Mouse (Mus musculus) adrenal gland, postnatal 25 days (tissue): ENCODE results near the gene Tgfbr3l. TPM values are rescaled to one million over a fixed set of nuclear protein-coding genes. Genes with fewer than 3 reads are reported as not detected.

Experiments used
- DNase-seq: peaks from one replicate; pipeline ENCODE4 v3.0.0; 2021; ENCODE audit warnings: mixed read lengths
- long read RNA-seq: library from polyadenylated mRNA; stranded (forward); transcript quantifications from one replicate; pipeline ENCODE4 v2.0.0, GENCODE M21; 2021
- total RNA-seq: library from RNA; stranded (reverse); gene quantifications from 2 replicates; pipeline ENCODE4 v1.2.3, GENCODE M21; 2021

Tgfbr3l gene
- total RNA-seq, result 15.8 and 22.6 TPM in 2 replicates
- long read RNA-seq, partial matches to known transcripts, result 0 of 1 reads
- long read RNA-seq, other reads (novel, unspliced or antisense), result 0 of 1 reads

GRCm38 (mm10) chr8:4247951-4248540 is at the start of gene Tgfbr3l:
Gene Tgfbr3l (plus strand): TSS chr8:4248214.
- no peak for DNase-seq

GRCm38 (mm10) chr8:4201321-4201720 is 46.7 kb upstream of the Tgfbr3l start:
- no peak for DNase-seq

GRCm38 (mm10) chr8:4205246-4206123 is 42.5 kb upstream of the Tgfbr3l start:
- no peak for DNase-seq

GRCm38 (mm10) chr8:4206182-4207015 is 41.6 kb upstream of the Tgfbr3l start:
- DNase-seq, result no peak

GRCm38 (mm10) chr8:4207016-4207350 is 41.0 kb upstream of the Tgfbr3l start:
- no peak for DNase-seq

GRCm38 (mm10) chr8:4211097-4211496 is 36.9 kb upstream of the Tgfbr3l start:
- DNase-seq, result no peak

GRCm38 (mm10) chr8:4212809-4213209 is 35.2 kb upstream of the Tgfbr3l start:
- DNase-seq, result no peak

GRCm38 (mm10) chr8:4213210-4214005 is 34.6 kb upstream of the Tgfbr3l start:
- DNase-seq, result peak; percentile 81

- DNase-seq, result peak; percentile 74
Measured at GRCm38 (mm10) chr8:4214006-4214980, 33.7 kb upstream of the Tgfbr3l start.

- no peak for DNase-seq
Measured at GRCm38 (mm10) chr8:4216296-4216695, 31.7 kb upstream of the Tgfbr3l start.

GRCm38 (mm10) chr8:4216791-4217621 is 31.0 kb upstream of the Tgfbr3l start, which contains the start of gene Prr36:
Gene Prr36 (minus strand): TSS chr8:4217459.
- peak; percentile 50 for DNase-seq

- DNase-seq, result no peak
Measured at GRCm38 (mm10) chr8:4219617-4220016, 28.4 kb upstream of the Tgfbr3l start.

- DNase-seq, result no peak
Measured at GRCm38 (mm10) chr8:4222059-4222458, 26.0 kb upstream of the Tgfbr3l start.

GRCm38 (mm10) chr8:4226323-4226722 is 21.7 kb upstream of the Tgfbr3l start:
- DNase-seq, result no peak

GRCm38 (mm10) chr8:4226739-4227347 is 21.2 kb upstream of the Tgfbr3l start, which contains the start of gene Lrrc8e:
Gene Lrrc8e (plus strand): TSS chr8:4226827.
- peak; percentile 82 for DNase-seq

- no peak for DNase-seq
Measured at GRCm38 (mm10) chr8:4227919-4228318, 20.1 kb upstream of the Tgfbr3l start.

GRCm38 (mm10) chr8:4229784-4230183 is 18.2 kb upstream of the Tgfbr3l start:
- DNase-seq, result no peak

- no peak for DNase-seq
Measured at GRCm38 (mm10) chr8:4230612-4231351, 17.2 kb upstream of the Tgfbr3l start.
